Mouse (Mus musculus) lung, adult 2 months (tissue): ENCODE data around the gene Creb1.

Source experiments
- CTCF ChIP-seq: fragments of 200-500 bp; IDR thresholded peaks from 2 replicates; pipeline ENCODE4 v1.5.1; 2011; ENCODE audit warnings: mild to moderate bottlenecking, low read length, control low read depth; ENCODE audit not compliant: insufficient read depth
- POLR2A ChIP-seq: fragments of 200-500 bp; IDR thresholded peaks from 2 replicates; pipeline ENCODE4 v1.6.1; 2011; ENCODE audit warnings: low read depth, mild to moderate bottlenecking, control low read depth, low read length, borderline replicate concordance; ENCODE audit errors: extremely low read depth

GRCm38 (mm10) chr1:64546070-64546469 is 13.6 kb downstream of the Creb1 start:
- TF ChIP-seq CTCF (no peak), POLR2A (no peak)
